Mouse (Mus musculus): ENCODE results near the gene Gpr142.

DNA sequence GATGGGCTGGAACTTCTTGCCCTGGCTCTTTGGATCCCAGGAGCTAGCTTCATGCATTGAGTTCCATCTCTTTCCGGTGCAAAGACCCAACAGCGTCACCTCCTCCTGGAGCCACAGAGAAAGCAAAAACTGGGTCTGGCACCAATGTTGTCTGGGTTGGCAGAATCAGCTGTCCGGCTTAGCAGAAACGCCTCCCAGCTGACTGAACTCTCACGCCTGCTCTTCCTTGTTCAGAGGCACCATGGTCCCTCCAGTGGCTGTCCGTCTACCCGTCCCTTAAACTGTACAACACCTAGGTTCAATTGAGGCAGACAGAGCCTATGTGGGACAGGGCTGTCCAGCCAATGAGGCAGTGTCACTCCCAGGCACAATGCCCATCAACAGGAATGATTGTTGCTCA is 1.5 kb upstream of the Gpr142 start:
- TF ChIP-seq CTCF (IDR thresholded peaks at IDR 0.05; ENCODE audit: extremely low read depth, insufficient read length, insufficient replicate concordance, low read depth, low read length) (no peak), POLR2A (IDR thresholded peaks at IDR 0.05; ENCODE audit: low read depth, low read length) (no peak)
